ENCODE assay signal across 9 mouse cellular contexts in genomic region chr9:117039941-117040453, GRCm38 (mm10).
A peak's percentile ranks its signal among the peaks of the same experiment; 100 is the strongest.
DNase-seq lines count a peak whose midpoint lies in the region; ATAC-seq and TF ChIP-seq lines count a peak whose summit lies in the region.
"Had no signal": no experiment of that assay in that cellular context is flagged by ENCODE, and none has a peak within 500 bp of the region (broad histone marks: within the 10 kb centered on the region; RNA-seq: fewer than 3 reads in every experiment).

No protein-coding gene starts in this region.

- no peak for TF ChIP-seq CTCF in layer of hippocampus, adult 2 months (conservative IDR thresholded peaks at IDR 0.05)

- H3K4me3 ChIP-seq in hindbrain, embryonic 14.5 days (replicated peaks; ENCODE audit: low read length): no peak overlapping the region
- no peak overlapping the region for H3K4me3 ChIP-seq in hindbrain, embryonic 13.5 days
- no peak overlapping the region for H3K4me3 ChIP-seq in kidney, embryonic 16.5 days (ENCODE audit: low read length)
- no peak overlapping the region for H3K4me3 ChIP-seq in layer of hippocampus, adult 2 months
- H3K4me3 ChIP-seq: embryonic facial prominence, embryonic 13.5 days had no signal

- no peak for ATAC-seq in hindbrain, embryonic 14.5 days (ENCODE audit: low FRiP score)
- ATAC-seq in hindbrain, embryonic 13.5 days (ENCODE audit: low FRiP score): no peak
- ATAC-seq in kidney, embryonic 16.5 days (ENCODE audit: low FRiP score, low TSS enrichment): peak; percentile 35; the same call in 1 of the 2 replicates
- no peak for ATAC-seq in activated CD4-positive, CD25-positive, alpha-beta regulatory T cell, adult 4 months

- H3K27ac ChIP-seq in hindbrain, embryonic 14.5 days: no peak overlapping the region
- no peak overlapping the region for H3K27ac ChIP-seq in hindbrain, embryonic 13.5 days
- H3K27ac ChIP-seq in kidney, embryonic 16.5 days (ENCODE audit: low read length): peak overlapping the region; percentile 27
- H3K27ac ChIP-seq in layer of hippocampus, adult 2 months: no peak overlapping the region
- H3K27ac ChIP-seq: embryonic facial prominence, embryonic 13.5 days had no signal

- H3K9ac ChIP-seq in hindbrain, embryonic 14.5 days: no peak overlapping the region
- H3K9ac ChIP-seq in hindbrain, embryonic 13.5 days: no peak overlapping the region
- no peak overlapping the region for H3K9ac ChIP-seq in kidney, embryonic 16.5 days (replicated peaks; ENCODE audit: low read length)
- H3K9ac ChIP-seq: embryonic facial prominence, embryonic 13.5 days had no signal

- H3K4me2 ChIP-seq in hindbrain, embryonic 14.5 days (replicated peaks): no peak overlapping the region
- H3K4me2 ChIP-seq in hindbrain, embryonic 13.5 days: no peak overlapping the region
- no peak overlapping the region for H3K4me2 ChIP-seq in kidney, embryonic 16.5 days (replicated peaks; ENCODE audit: low read depth, low read length)
- H3K4me2 ChIP-seq: embryonic facial prominence, embryonic 13.5 days had no signal

- H3K9me3 ChIP-seq in hindbrain, embryonic 14.5 days (ENCODE audit: control insufficient read depth, low read length): no peaks in the 10 kb centered on the region
- H3K9me3 ChIP-seq in hindbrain, embryonic 13.5 days: no peaks in the 10 kb centered on the region
- no peaks in the 10 kb centered on the region for H3K9me3 ChIP-seq in kidney, embryonic 16.5 days (ENCODE audit: low read length)
- H3K9me3 ChIP-seq: embryonic facial prominence, embryonic 13.5 days had no signal

- H3K4me1 ChIP-seq in hindbrain, embryonic 14.5 days (replicated peaks; ENCODE audit: control insufficient read depth, insufficient read depth, low read length): no peaks in the 10 kb centered on the region
- H3K4me1 ChIP-seq in hindbrain, embryonic 13.5 days (replicated peaks): peaks cover 7% of the 10 kb centered on the region; the same call in 1 of the 2 replicates
- H3K4me1 ChIP-seq in kidney, embryonic 16.5 days (ENCODE audit: insufficient read depth, low read length): peaks cover 8% of the 10 kb centered on the region; the same call in 1 of the 2 replicates

- H3K27me3 ChIP-seq in hindbrain, embryonic 14.5 days (ENCODE audit: control insufficient read depth, insufficient read depth, low read length): no peaks in the 10 kb centered on the region
- no peaks in the 10 kb centered on the region for H3K27me3 ChIP-seq in hindbrain, embryonic 13.5 days
- no peaks in the 10 kb centered on the region for H3K27me3 ChIP-seq in kidney, embryonic 16.5 days (ENCODE audit: insufficient read depth, low read length)
- H3K27me3 ChIP-seq: embryonic facial prominence, embryonic 13.5 days had no signal

- 65% methylated on average over 6 of the region's 6 CpGs for WGBS in hindbrain, embryonic 14.5 days
- WGBS in hindbrain, embryonic 13.5 days: 74% methylated on average over 6 of the region's 6 CpGs
- 47% methylated on average over 6 of the region's 6 CpGs for WGBS in kidney, embryonic 16.5 days

- no peaks in the 10 kb centered on the region for H3K36me3 ChIP-seq in hindbrain, embryonic 14.5 days (replicated peaks; ENCODE audit: control insufficient read depth, insufficient read depth)
- no peaks in the 10 kb centered on the region for H3K36me3 ChIP-seq in hindbrain, embryonic 13.5 days
- no peaks in the 10 kb centered on the region for H3K36me3 ChIP-seq in kidney, embryonic 16.5 days (ENCODE audit: insufficient read depth, low read length)
- H3K36me3 ChIP-seq: embryonic facial prominence, embryonic 13.5 days had no signal

- DNase-seq in hindbrain, embryonic 14.5 days (ENCODE audit: low spot score): peak; percentile 44
- peak; percentile 72 for DNase-seq in adipocyte (ENCODE audit: low spot score)
- DNase-seq in gastrocnemius, postnatal 25 days: peak; percentile 64
- no peak for DNase-seq in thymus, postnatal 10 days (ENCODE audit: low spot score in 2 of 2)
- DNase-seq in layer of hippocampus, adult 2 months (ENCODE audit: low spot score in 2 of 2): no peak

Comparison
In these comparisons a context has a peak if more than half of its experiments do, and no peak if none do; other contexts are left out.
1. DNase-seq: peak in hindbrain, embryonic 14.5 days (single experiment), adipocyte (single experiment) and gastrocnemius, postnatal 25 days (single experiment); none in thymus, postnatal 10 days (0 of 2) and layer of hippocampus, adult 2 months (0 of 2).